Mouse (Mus musculus) layer of hippocampus, adult 8-10 months (tissue): ENCODE results near the gene Stx5a. TPM values are rescaled to one million over a fixed set of nuclear protein-coding genes. Genes with fewer than 3 reads are reported as not detected.
"Not testable (repeated sequence)": the region's sequence is repeated elsewhere in the genome, so short reads cannot be mapped to it uniquely, and the experiment has no call there.

Source experiments
- DNase-seq, 2 experiments: peaks; one replicate each; pipeline ENCODE4 v3.0.0; 2022; ENCODE audit warnings: low spot score in 2 of 2
- total RNA-seq, 4 experiments: library from RNA; stranded (reverse); gene quantifications; 2 replicates each; pipeline ENCODE4 v1.2.4; 2022

Gene Stx5a
- total RNA-seq, 4 experiments from 2014 or later, result 65.3 to 91.2 (median 76.1) TPM

DNA sequence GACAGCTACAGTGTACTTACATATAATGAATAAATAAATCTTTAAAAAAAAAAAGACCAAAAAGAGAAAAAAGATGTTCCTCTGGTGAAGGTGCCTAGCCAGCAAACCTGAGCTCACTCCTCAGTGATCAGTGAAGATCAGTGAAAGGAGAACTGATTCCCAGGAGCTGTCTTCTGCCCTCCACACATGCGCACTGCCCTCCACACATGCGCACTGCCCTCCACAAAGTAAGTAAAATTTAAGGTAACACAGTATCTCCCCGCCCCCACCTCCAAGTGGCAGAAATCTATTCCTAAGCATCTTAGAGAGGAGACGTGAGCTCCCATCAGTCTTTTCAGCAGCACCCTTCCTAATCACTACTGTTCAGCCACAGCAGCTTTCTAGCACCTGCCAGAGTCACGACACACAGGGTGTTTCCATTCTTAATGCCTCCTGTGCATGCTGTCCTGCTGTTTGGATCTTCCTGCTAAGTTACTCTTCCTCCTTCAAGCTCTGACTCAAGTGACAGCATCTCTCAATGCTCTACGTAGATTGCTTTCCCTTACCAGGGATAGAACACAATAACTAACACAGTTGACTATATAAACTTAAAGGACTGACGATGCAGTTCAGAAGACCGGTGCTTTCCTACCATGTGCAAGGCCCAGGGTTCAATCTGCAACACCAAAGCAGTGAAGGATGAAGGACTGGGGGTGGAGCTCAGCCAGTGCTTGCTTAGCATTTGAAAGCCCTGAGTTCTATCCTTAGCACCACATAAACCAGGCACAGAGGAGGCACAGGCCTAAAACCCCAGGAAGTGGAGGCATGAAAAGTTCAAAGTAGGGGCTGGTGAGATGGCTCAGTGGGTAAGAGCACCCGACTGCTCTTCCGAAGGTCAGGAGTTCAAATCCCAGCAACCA is 25.1 kb upstream of the Stx5a start:
- DNase-seq, result no peak

DNA sequence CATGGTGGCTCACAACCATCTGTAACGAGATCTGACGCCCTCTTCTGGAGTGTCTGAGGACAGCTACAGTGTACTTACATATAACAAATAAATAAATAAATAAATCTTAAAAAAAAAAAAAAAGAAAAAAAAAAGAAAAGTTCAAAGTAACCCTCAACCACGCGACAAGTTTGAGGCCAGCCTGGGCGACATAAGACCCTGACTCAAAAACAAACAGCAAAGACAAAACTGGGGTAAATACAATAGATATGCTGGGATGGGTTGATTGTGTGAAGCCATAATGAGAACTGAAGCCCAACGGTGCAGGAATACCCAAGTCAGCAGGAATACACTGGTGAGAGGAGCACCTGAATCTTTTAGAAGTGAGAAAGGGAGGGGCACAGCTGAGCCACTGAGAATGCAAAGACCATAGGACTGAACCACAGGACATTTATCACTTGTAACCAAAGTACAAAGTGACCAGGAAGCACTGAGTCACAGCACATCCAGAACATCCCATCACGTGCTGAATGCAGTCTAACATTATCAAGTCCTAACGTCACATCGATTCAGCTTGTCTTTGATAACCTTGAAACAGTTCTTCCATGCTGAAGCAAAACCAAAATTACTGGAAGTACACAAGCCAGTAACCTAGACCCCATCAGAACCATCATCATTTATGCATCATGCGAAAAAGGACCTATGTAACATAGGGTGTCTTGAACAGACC is 24.3 kb upstream of the Stx5a start:
- no peak for DNase-seq

DNA sequence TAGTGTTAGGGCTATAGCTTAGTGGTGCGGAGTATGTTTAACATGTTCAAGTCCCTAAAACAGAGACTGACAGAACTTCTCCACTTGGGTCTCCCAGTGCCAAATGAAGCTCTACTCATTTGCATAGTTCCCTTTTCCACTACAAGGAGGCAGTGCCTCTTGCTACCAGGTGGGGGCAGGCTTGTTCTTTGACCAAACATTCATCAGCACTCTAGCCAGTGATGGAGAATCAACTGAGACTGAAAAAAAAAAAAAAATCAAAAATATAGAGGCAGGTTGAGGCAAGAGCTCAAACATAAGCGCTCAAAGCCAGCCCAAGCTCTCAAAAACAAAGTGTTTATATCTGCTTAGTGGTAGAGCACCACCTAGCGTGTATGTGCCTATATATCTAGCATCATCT is 22.9 kb upstream of the Stx5a start:
- no peak for DNase-seq

DNA sequence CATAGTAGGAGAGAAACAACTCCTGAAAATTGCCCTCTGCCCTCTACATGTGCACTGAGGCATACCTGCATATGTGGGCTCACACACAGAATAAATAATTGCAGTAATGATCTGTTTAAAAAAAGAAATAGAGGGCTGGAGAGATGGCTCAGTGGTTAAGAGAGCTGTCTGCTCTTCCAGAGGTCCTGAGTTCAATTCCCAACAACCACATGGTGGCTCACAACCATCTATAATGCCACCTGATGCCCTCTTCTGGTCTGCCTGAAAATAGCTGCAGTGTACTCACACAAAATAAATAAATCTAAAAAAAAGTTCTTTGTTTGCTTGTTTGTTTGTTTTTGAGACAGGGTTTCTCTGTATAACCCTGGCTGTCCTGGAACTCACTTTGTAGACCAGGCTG is 22.2 kb upstream of the Stx5a start:
- DNase-seq, result not testable (repeated sequence)

DNA sequence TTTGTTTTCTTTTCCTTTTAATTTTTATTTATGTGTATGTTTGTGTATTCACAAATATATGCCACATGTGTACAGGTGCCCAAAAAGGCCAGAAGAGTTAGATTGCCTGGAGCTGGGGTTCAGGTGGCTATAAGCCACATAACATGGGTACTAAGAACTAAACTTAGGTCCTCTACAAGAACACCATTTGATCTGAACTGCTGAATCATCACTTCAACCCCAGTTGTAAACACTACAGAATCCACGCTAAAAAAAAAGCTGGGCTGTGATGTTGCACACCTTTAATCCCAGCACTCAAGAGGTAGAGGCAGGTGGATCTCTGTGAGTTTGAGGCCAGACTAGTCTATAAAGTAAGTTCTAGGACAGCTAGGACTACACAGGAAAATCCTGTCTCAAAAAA is 19.8 kb upstream of the Stx5a start:
- no peak for DNase-seq

DNA sequence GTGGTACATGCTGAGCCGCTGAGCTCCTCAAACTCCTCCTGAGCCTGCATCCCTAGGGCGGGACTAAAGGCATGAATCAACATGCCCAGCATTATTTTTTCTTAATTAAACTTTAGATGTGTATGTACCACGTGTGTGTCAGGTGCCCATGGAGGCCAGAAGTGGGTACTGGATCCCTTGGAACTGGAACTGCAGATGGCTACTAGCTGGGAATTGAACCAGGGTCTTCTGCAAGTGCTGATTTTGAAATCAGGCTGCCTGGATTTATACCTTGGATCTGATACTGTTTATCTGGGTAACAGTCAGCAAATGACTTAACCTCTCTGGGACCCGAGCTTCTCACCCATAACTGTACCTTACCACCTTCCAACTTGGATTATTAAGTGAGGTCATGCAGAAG is 19.2 kb upstream of the Stx5a start:
- DNase-seq, result no peak

DNA sequence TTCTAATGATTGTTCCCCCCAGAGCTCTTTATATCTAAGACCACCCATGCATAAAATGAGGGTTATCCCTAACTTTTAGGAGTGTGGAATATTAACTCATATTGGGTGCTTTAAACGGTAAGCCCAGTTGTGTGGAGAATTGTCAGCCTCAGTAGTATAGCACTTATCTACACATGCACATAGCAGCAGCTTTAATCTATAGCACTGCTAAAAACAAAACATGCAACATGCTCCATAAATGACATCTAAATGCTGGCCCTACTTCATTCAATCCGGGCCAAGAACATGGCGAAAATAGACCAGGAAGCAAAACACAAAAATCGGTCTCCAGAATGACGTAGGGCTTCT is 18.7 kb upstream of the Stx5a start:
- DNase-seq, result no peak

DNA sequence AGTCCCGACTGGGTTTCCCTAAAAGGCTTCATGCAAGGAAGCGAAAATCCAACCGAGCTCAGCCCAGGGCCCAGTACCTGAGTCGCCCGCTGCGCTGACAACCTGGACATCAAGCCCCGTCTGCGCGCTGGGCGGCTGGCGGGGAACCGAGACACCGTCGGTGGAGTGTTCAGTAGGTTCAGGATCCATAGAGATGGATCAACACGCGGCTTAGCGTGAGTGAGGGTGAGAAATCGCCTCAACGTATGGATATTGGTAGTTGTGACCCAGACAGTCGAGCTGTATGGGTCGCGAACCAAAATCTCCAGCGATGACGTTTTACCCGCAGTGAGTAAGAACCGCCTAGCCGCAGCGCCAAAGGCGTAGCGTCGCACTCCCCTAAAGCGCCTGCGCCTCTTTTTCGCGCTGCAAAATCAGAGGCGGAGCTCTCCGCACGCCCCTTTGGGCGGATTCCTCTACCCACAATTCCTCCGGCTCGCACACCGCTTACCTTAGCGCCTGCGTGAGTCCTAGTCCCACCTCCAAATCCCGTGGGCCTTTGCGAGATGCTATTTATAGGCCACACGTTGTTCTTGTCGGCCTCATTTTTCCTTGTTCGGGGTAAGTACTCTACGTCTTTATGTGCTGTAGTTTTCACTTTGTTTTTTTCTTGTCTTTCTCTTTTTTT is 18.2 kb upstream of the Stx5a start, which contains the start of gene Slc3a2:
Gene Slc3a2 (minus strand): TSS at position 463 of the 667 bp plus-strand sequence.
- DNase-seq, result peak; percentile 97

DNA sequence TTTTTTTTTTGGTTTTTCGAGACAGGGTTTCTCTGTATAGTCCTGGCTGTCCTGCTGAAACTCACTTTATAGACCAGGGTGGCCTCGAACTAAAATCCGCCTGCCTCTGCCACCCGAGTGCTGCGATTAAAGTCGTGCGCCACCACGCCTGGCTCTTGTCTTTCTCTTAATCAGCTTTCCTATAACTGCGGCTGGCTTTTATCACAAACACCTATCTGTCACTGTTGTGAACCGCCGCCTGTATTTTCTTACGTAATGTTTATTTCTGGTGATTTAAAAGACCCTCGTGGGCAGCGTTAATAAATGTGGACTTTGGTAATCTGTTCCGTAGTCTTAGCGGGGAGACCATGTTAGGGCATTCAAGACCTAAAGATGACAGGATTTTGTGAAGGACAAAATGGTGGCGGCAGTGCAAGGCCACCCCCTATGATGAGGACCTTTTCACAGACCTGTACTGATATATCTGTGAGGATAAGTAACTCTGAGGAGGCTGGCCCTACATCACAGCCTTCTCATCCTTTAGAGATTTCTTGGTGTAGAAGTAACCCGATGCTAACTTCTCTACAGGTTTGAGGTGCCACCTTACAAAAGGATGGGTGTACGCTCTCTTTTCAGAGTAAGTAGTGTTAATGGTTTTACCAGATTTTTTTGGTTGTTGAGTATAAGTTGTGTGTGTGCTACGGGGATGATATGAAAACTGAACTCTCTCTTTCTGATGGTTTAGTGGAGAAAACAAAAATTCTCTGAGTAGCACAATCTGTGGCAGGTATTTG is 17.5 kb upstream of the Stx5a start:
- no peak for DNase-seq

DNA sequence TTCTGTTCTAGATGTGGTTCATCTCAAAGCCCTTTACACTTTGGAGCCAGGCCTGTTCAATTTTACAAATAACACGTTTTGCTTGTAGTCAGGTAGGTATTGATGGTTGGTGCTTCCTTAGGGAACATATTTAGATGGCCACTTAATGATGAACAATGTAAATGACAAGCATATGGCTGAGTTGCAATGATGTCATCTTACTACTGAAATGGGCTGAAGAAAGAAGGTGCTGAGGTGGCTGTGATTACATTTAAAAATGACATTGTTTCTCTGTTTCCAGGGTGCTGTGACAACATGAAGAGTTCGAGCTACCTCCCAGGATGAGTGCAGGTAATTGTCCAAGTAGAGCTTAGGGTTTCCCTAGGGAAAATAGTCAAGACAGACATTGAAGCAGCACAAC is 16.8 kb upstream of the Stx5a start:
- no peak for DNase-seq

DNA sequence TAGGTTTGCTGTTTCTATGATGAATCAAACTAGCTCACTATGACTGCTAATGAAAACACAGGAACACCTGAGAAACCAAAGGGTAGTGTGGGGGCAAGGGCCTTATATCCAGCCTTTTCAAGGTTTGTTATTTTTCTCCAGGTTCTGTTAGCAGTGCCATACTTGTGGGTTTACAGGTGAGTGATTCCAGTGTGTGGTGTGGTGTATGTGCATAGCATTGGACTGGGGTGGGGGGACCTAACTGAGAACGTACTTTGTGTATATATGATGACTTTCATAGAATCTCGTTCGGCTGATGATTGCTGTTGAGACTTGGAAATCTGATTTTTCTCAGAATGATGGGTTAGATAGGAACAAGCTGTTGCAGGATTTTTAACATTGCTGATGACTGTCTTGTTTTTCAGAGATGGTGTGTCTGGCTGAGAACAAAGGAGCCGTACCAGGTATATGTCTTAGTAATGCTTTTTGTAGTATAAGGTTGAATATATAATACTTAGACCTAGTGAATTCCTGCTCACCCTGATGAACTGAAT is 16.1 kb upstream of the Stx5a start:
- no peak for DNase-seq

DNA sequence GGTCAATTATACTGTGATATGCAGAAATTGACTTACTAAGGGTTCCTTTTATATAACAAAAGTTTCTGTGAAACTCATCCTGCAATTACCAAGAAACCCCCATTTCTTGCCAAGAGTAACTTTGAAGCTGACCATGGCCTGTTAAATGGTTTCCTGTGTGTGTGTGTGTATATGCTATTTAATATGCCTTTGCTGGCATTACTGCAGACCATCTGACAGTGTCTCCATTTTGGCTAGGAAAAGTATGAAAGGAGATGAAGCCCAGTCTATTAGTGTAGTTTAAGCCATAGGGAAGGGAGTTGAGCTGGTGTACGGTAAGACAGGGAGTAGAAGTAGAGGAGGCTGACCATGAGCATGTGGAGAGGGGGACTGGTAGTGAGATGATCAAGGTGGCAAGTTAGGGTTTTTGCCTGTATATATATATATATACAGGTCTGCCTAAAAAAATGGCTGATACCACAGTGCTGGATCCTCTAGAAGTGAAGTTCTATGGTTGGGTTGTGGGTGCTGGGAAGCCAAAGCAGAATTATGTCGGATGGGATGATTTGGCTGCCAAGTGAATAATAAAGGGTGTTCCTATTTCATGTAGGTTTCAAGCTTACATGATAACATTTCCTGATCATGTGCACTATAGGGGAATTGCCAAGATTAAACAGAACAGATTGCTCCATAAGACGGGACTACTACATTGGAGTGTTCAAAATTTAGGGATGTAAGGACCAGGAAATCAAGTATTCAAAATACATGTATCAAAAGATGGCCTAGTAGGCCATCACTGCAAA is 14.4 kb upstream of the Stx5a start:
- DNase-seq, result no peak

DNA sequence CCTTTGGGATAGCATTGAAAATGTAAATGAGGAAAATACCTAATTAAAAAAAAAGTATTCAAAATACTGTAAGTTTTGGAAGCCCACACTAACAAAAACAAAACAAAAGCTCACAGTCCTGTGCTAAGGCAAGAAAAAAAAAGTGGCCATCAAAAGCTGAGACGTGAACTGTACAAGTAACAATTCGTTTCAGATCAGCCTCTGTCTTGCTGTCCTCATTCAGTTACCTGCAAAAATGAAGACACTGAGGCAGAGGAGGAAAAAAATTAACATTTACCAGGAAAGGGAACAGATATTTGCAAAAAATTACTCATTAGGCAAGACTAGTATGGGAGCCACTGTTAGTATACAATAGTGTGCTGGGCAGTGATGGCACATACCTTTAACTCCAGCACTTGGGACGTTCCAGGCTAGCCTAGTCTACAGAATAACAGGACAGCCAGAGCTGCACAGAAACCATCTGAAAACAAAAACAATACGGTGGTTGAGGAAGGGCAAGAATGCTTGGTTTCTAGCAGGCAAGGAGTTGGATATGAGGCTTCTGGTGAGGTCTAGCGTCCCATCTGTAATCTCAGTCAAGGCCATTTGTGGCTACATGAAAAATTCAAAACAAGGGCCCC is 13.6 kb upstream of the Stx5a start:
- DNase-seq, result no peak

DNA sequence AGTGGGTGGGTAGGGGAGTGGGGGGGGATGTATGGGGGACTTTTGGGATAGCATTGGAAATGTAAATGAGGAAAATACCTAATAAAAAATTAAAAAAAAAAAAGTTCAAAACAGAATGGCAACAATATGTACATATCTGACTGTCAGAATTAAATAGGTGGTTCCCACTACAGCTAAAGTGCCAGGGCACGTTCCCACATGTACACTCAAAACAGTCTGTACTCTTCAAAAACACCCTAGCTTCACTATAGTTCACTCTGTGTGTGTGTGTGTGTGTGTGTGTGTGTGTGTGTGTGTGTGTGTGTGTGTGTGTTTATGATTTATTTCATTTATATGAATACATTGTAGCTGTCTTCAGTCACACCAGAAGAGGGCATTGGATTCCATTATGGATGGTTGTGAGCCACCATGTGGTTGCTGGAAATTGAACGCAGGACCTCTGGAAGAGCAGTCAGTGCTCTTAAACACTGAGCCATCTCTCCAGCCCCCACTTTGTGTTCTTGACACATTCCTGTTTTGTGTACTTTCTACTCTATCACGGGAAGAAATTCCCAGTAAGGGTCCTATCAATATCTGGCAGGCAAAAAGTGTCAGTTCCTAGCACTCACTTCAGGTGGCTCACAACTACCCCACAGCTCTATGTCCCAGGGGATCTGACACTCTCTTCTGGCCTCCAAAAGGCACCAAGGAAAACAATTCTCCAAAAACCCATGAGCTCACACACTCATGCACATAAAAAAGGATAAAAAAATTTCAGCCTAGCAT is 12.7 kb upstream of the Stx5a start:
- not testable (repeated sequence) for DNase-seq

DNA sequence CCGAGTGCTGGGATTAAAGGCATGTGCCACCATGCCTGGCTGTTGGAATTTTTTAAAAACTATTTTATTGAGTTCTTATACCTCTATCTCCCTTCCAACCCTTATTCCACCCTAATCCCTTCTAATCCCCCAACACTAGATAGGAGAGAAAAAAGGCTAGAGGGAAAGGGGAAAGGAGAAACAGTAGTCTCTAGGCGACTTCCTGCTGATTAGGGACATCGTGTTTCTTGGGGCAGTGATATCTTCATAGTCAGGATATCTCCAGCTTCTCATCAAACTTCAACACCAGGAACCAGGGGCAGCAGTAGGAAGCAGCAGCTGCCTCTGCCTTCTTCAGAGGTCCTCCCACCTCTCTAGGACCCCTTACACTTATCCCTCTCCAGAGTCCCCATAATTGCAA is 6.9 kb upstream of the Stx5a start:
- DNase-seq, result no peak

DNA sequence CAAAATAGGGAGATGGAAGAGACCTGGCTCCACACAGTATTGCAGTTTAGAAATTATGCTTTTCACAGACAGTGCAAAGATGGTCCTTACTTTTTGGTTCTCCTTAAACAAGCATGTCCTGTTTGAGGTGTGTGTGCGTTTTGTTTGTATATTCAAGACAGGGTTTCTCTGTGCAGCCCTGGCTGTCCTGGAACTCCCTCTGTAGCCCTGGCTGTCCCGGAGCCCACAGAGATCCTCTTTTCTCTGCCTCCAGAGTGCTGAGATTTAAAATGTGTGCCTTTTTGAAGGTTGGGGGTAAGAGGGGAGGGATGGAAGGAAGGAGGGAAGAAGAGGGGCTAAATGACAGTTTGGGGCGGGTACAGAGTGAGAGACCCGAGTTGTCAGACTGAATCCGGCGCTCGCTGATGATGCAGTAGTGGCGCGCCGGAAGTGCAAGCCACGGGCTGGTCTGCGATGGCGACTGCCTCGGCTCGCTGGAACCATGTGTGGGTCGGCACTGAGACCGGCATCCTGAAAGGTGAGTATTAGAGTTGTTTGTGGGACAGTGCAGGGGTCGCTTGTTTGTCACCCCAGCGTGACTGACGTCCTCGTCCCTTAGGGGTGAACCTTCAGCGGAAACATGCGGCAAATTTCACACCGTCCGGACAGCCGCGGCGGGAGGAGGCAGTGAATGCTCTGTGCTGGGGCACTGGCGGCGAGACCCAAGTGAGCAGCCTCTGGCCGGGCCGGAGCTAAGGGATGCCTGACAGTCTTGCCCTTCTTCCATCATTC is 5.6 kb upstream of the Stx5a start, which contains the start of gene Wdr74:
Gene Wdr74 (plus strand): TSS at position 439 of the 771 bp plus-strand sequence.
- DNase-seq, result peak; percentile 89 to 90

DNA sequence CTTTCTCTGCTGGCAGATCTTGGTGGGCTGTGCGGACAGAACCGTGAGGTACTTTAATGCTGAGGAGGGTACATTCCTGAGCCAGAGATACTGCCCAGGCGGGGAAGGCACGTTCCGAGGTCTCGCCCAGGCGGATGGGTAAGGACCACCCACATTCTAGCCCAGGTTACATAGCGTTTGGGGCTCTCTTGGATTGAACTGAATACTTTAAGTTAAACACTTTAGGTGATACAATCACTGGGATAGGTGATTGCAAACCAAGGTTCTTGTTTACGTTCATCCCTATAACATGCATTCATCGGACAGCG is 5.1 kb upstream of the Stx5a start:
- DNase-seq, result no peak

DNA sequence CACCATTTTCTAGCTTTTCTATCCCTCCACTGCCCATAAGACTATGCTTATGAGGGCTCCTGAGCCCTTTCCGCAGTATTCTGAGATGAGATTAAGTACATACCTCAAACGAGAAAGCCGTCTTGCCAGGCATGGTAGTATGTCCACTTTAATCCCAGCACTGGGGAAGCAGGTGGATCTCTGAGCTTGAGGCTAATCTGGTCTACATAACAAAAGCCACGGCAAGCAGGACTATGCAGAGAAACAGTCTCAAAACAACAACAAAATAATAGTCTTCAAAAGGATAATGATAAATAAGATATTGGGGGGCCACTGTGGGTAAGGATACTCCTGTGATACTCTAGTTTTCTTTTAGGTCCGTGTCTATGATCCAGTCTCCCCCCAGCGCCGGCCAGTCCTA is 2.3 kb upstream of the Stx5a start:
- no peak for DNase-seq

DNA sequence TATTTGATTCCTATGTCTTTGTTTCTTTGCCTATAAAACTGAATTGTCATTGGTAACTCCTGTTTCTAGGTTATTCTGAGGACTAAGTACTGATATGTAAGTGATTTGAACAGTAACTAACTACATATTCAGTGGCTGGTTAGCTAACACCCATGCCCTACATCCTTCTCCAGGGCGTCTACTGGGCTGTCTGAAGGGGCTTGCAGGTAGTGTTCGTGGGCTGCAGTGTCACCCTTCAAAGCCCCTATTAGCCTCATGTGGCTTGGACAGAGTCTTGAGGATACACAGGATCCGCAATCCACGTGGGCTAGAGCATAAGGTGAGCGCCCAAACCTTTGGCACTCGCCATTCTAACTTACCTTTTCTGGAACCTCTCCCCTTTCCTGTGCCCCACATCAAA is 1.6 kb upstream of the Stx5a start:
- no peak for DNase-seq
